Mouse (Mus musculus) heart, adult 2 months (tissue): ENCODE results near the gene Socs3.

Experiments used
- CTCF ChIP-seq: fragments of 200-600 bp; IDR thresholded peaks from 2 replicates; pipeline ENCODE4 v1.8.1; 2022; ENCODE audit warnings: antibody characterized with exemption, mild to moderate bottlenecking, moderate library complexity
- POLR2A ChIP-seq: fragments of 200-500 bp; IDR thresholded peaks from 2 replicates; pipeline ENCODE4 v1.6.1; 2011; ENCODE audit warnings: mild to moderate bottlenecking, low read depth, low read length, control low read depth; ENCODE audit not compliant: insufficient read depth

GRCm38 (mm10) chr11:117969100-117969944 lies 525 bp downstream of the Socs3 start:
- TF ChIP-seq CTCF (no peak), POLR2A (peak; percentile 90)
